In genomic region chr13:30186456-30186855, GRCm38 (mm10) we compare ENCODE assay signal across 8 mouse cellular contexts. TPM values are rescaled to one million over a fixed set of nuclear protein-coding genes. Genes with fewer than 3 reads are reported as not detected.
DNase-seq lines count a peak whose midpoint lies in the region; ATAC-seq and TF ChIP-seq lines count a peak whose summit lies in the region.

No protein-coding gene starts in this region.

- no peak for TF ChIP-seq POLR2A in limb, embryonic 14.5 days (IDR thresholded peaks at IDR 0.05; ENCODE audit: borderline replicate concordance, extremely low read depth, insufficient read depth, insufficient read length)
- no peak for TF ChIP-seq POLR2A in heart, adult 2 months (IDR thresholded peaks at IDR 0.05; ENCODE audit: insufficient read depth, low read depth, low read length)

- peak; percentile 92 for ATAC-seq in hindbrain, embryonic 14.5 days (ENCODE audit: low FRiP score)
- peak; percentile 90 for ATAC-seq in limb, embryonic 14.5 days (ENCODE audit: low FRiP score, low read depth)

- no peaks in the 10 kb centered on the region for H3K79me2 ChIP-seq in heart, adult 2 months (replicated peaks; ENCODE audit: control insufficient read depth, insufficient read depth, low read length)

- no peak overlapping the region for H3K27ac ChIP-seq in hindbrain, embryonic 14.5 days
- peak overlapping the region; percentile 43; the same call in 1 of the 2 replicates for H3K27ac ChIP-seq in limb, embryonic 14.5 days (replicated peaks; ENCODE audit: low read depth, low read length)
- H3K27ac ChIP-seq in heart, adult 2 months = no peak overlapping the region

- H3K27me3 ChIP-seq in hindbrain, embryonic 14.5 days (ENCODE audit: control insufficient read depth, insufficient read depth, low read length) = no peaks in the 10 kb centered on the region
- no peaks in the 10 kb centered on the region for H3K27me3 ChIP-seq in limb, embryonic 14.5 days (ENCODE audit: control insufficient read depth, insufficient read depth, low read length)
- no peaks in the 10 kb centered on the region for H3K27me3 ChIP-seq in heart, adult 2 months (ENCODE audit: control insufficient read depth, insufficient read depth, low read length)

- TF ChIP-seq CTCF in heart, adult 2 months (IDR thresholded peaks at IDR 0.05) = no peak

- no peaks in the 10 kb centered on the region for H3K36me3 ChIP-seq in hindbrain, embryonic 14.5 days (replicated peaks; ENCODE audit: control insufficient read depth, insufficient read depth)
- no peaks in the 10 kb centered on the region for H3K36me3 ChIP-seq in limb, embryonic 14.5 days (ENCODE audit: control insufficient read depth, insufficient read depth, low read length)
- H3K36me3 ChIP-seq in heart, adult 2 months (ENCODE audit: control insufficient read depth, insufficient read depth, low read length) = no peaks in the 10 kb centered on the region

- no peaks in the 10 kb centered on the region for H3K9me3 ChIP-seq in hindbrain, embryonic 14.5 days (ENCODE audit: control insufficient read depth, low read length)
- H3K9me3 ChIP-seq in limb, embryonic 14.5 days (ENCODE audit: control insufficient read depth, low read length) = no peaks in the 10 kb centered on the region

- H3K4me3 ChIP-seq in hindbrain, embryonic 14.5 days (replicated peaks; ENCODE audit: low read length) = no peak overlapping the region
- no peak overlapping the region for H3K4me3 ChIP-seq in limb, embryonic 14.5 days (replicated peaks; ENCODE audit: low read length)
- no peak overlapping the region for H3K4me3 ChIP-seq in heart, adult 2 months

- no peak overlapping the region for H3K9ac ChIP-seq in hindbrain, embryonic 14.5 days
- H3K9ac ChIP-seq in limb, embryonic 14.5 days (ENCODE audit: low read depth, low read length, severe bottlenecking) = no peak overlapping the region
- H3K9ac ChIP-seq in heart, adult 2 months (ENCODE audit: low read depth, low read length) = no peak overlapping the region

- intact Hi-C loops in heart, adult 2 months (cut with DNase I) = no loop called here

- H3K4me1 ChIP-seq in hindbrain, embryonic 14.5 days (replicated peaks; ENCODE audit: control insufficient read depth, insufficient read depth, low read length) = peaks cover 6% of the 10 kb centered on the region
- H3K4me1 ChIP-seq in limb, embryonic 14.5 days (ENCODE audit: control insufficient read depth, insufficient read depth, low read length) = peaks cover 8% of the 10 kb centered on the region; the same call in 1 of the 2 replicates
- no peaks in the 10 kb centered on the region for H3K4me1 ChIP-seq in heart, adult 2 months (ENCODE audit: control insufficient read depth, insufficient read depth, low read length)

- TF ChIP-seq EP300 in heart, adult 2 months (IDR thresholded peaks at IDR 0.05; ENCODE audit: insufficient read depth, low read depth, low read length) = no peak

- DNase-seq in retina, postnatal 1 day = peak; percentile 56
- no peak for DNase-seq in retina, embryonic 14.5 days (ENCODE audit: low spot score)
- peak; percentile 60 for DNase-seq in hindbrain, embryonic 14.5 days (ENCODE audit: low spot score)
- peak; percentile 59 for DNase-seq in limb, embryonic 14.5 days (ENCODE audit: low spot score)
- peak; percentile 8 for DNase-seq in right cerebral cortex, postnatal 14 days
- DNase-seq in liver = no peak
- DNase-seq in heart, adult 2 months = no peak
- DNase-seq in urinary bladder, adult 2 months (ENCODE audit: low spot score) = no peak

- WGBS in hindbrain, embryonic 14.5 days = 33% methylated on average over 8 of the region's 8 CpGs
- WGBS in limb, embryonic 14.5 days = 46% methylated on average over 8 of the region's 8 CpGs
- WGBS in heart, adult 2 months = 78% methylated on average over 8 of the region's 8 CpGs

- H3K4me2 ChIP-seq in hindbrain, embryonic 14.5 days (replicated peaks) = no peak overlapping the region
- H3K4me2 ChIP-seq in limb, embryonic 14.5 days (replicated peaks; ENCODE audit: low read depth, low read length, severe bottlenecking) = no peak overlapping the region

RNA-seq across cellular contexts. Expression of gene Mboat1, which starts 50.2 kb away (rescaled TPM):
- polyA plus RNA-seq in hindbrain, embryonic 14.5 days (2014; fragmentation: Nextera tagmentation; extraction: Ambion mirVana) = 2.8 and 3.1 TPM in 2 replicates
- 5.7 TPM in 2 replicates for polyA plus RNA-seq in limb, embryonic 14.5 days (2012; rRNA removed)
- polyA plus RNA-seq in limb, embryonic 14.5 days (2014; fragmentation: Nextera tagmentation; extraction: Ambion mirVana) = 11.3 and 13.3 TPM in 2 replicates
- total RNA-seq in heart, adult 2 months (2021) = 1 to 10 TPM; 1.2 to 1.6 TPM
- polyA plus RNA-seq in heart, adult 2 months (2012; rRNA removed) = 0.86 and 2.5 TPM in 2 replicates
- polyA plus RNA-seq in urinary bladder, adult 2 months (2012; rRNA removed) = 11.3 and 12.7 TPM in 2 replicates

Comparison
In these comparisons a context has a peak if more than half of its experiments do, and no peak if none do; other contexts are left out.
1. DNase-seq: peak in retina, postnatal 1 day (single experiment), hindbrain, embryonic 14.5 days (single experiment), limb, embryonic 14.5 days (single experiment) and right cerebral cortex, postnatal 14 days (single experiment); none in retina, embryonic 14.5 days (single experiment), liver (single experiment), heart, adult 2 months (0 of 2) and urinary bladder, adult 2 months (single experiment).